Mouse (Mus musculus) liver, postnatal 0 days (tissue): ENCODE results near the gene Luzp1.

Source experiments
- CTCF ChIP-seq: sonication (generic); IDR thresholded peaks from 2 replicates; pipeline ENCODE4 v1.5.1; 2016; ENCODE audit warnings: antibody characterized with exemption, low read depth
- EP300 ChIP-seq: IDR thresholded peaks from 2 replicates; pipeline ENCODE4 v1.6.1; 2016; ENCODE audit warnings: antibody characterized with exemption, low read depth, mild to moderate bottlenecking

- TF ChIP-seq CTCF, result no peak
- no peak for TF ChIP-seq EP300
Measured at GRCm38 (mm10) chr4:136601476-136601875, 131.9 kb downstream of the Luzp1 start.
